Mouse (Mus musculus) WW6 (cell line): ENCODE results near the gene Glg1.
"Not testable (repeated sequence)": the region's sequence is repeated elsewhere in the genome, so short reads cannot be mapped to it uniquely, and the experiment has no call there.

Source experiments
- DNase-seq: peaks from one replicate; pipeline ENCODE4 v3.0.0-alpha.2; 2013; ENCODE audit warnings: low read depth, low spot score

Glg1 gene

GRCm38 (mm10) chr8:111252487-111253112 lies 6.4 kb downstream of the Glg1 start:
- no peak for DNase-seq

DNA sequence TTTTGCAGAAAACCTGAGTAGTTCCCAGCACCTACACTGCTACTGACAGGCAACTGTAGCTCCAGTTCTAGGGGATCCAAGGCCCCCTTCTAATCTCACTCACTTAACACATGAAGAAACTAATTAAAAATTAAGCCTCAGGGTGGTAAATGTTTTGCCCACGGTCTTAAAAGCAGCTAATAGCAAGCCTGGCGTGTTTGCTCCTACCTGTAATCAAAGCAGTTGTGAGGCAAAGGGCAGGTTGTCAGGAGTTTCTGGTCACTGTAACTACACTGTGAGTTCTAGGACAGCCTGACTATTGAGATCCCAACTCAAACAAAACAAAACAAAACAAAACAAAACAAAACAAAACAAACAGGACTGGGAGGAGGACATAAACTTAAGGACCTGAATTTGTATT lies 8.9 kb downstream of the Glg1 start:
- DNase-seq, result no peak

- DNase-seq, result no peak
Observed at GRCm38 (mm10) chr8:111248136-111248535, 10.9 kb downstream of the Glg1 start.

DNA sequence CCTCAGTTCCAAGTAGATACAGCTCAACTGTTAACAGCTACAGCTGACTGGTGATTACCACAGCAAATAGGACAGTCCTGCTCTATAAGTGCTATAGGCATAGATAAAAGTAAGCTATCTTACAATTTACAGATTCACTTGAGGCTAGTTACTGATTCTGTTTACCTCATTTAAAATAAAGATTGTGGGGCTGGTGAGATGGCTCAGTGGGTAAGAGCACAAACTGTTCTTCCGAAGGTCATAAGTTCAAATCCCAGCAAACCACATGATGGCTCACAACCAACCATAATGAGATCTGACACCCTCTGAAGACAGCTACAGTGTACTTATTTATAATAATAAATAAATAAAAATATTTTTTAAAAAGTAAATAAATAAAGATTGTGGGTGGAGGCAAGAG lies 12.2 kb downstream of the Glg1 start:
- not testable (repeated sequence) for DNase-seq

- no peak for DNase-seq
Observed at GRCm38 (mm10) chr8:111246287-111246830, 12.7 kb downstream of the Glg1 start.

GRCm38 (mm10) chr8:111237301-111237700 lies 21.7 kb downstream of the Glg1 start:
- DNase-seq, result no peak

DNA sequence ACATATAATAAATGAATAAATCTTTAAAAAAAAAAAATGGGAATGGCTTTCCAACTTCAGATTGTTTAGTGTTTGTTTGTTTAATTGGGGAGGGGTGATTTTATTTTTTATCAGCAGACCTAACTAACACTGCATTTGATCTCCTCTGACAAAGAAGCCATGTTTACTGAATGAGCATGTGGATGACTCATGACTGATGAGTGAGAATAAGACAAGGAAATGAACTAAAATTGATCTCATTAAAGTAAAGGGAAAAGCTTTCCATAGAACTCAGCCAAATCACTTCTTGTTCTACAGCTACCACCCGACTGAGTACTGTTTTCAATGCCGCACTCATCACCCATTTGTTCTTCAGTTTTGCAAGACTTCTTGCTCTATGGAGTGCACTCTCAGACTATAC lies 25.3 kb downstream of the Glg1 start:
- no peak for DNase-seq

DNA sequence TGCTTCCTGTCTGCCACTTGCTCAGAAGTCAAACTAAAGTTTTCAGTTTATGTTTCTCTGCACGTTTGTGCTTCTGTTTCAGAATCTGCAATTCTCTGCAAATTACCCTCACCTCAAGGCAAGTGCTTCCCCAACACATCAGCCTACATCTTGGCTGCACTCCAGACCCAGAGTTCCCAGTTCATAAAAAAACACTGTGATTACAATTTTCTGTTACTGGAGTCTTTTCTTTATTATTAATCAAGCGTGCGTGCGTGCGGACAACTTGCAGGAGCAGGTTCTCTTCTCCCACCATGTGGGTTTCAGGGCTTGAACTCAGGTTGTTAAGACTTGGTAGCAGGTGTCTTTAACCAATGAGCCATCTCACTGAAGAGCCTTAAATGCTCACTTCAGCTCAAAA lies 34.9 kb downstream of the Glg1 start:
- DNase-seq, result no peak

DNA sequence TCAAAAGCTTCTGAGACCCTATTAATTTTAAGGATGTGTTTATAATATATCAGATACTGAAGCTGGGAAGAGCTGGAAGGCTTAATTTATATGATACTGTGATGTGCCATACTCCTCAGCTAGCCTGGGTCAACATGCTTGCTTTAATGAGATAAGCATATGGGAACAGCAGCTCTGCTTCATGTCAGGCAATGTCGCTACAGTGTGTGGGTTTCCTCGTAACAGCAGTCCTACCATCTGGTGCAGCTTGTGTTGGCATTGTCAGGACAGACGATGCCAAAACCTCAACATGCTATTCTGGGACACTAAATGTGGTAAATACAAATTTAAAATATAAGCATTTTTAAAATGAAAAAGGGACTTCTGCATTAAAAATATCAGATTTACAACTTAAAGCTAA lies 40.9 kb downstream of the Glg1 start:
- DNase-seq, result no peak

GRCm38 (mm10) chr8:111213406-111213805 lies 45.6 kb downstream of the Glg1 start:
- no peak for DNase-seq

- no peak for DNase-seq
Observed at GRCm38 (mm10) chr8:111211180-111211579, 47.8 kb downstream of the Glg1 start.

DNA sequence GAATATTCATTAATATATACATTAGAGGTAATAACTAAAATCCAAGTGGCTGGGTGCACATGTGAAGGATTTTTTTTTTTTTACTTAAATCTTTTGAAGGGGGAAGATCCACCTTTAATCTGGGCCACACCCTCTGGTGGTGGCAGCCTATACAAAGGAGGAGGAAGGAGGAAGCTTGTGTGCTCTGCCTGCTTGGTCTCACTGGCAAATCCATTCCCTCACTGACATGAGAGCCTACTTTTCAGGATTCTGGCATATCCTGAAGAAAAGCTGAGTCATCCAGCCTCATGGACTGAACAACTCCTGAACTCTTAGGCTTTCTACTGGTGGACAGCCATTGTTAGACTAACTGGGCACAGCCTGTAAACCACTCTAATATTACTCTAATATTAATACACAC lies 49.1 kb downstream of the Glg1 start:
- DNase-seq, result no peak

DNA sequence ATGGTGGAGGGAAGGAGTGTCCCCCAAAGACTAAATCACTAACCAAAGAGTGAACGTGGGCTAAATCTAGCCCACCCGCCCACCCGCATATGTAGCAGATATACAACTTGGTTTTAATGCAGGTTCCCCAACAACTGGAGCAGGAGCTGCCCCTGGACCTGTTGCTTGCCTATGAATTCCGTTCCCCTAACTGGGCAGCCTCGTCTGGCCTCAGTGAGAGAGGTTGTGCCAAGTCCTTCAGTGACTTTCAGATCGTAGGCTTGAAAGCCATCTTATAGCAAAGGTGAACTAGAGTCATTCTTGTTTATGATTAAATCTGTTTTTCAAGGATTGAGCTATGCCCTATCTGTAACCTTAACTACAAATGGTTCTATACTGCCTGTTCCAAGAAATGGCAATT lies 52.7 kb downstream of the Glg1 start:
- no peak for DNase-seq

- DNase-seq, result no peak
Observed at GRCm38 (mm10) chr8:111205033-111205432, 54.0 kb downstream of the Glg1 start.

DNA sequence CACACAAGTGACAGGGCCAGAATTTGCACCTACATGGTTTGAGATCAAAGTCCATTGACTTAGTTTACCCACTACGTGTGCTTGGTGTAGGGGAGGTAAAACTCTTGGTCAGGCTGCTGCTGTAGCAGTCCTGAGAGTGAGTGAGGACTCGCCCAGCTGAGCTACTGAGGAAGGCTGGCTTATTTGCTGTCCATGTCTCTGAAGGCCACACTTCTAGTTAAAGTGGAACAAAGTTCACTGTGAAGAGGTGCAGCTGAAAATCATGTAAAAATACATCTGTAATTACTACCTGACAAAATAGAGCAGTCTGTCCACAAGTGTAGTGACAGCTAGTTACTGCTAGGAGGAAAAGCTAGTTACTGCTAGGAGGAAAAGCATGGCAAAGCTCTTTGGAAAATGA lies 55.7 kb downstream of the Glg1 start:
- DNase-seq, result no peak

GRCm38 (mm10) chr8:111197966-111198365 lies 61.0 kb downstream of the Glg1 start:
- DNase-seq, result no peak

DNA sequence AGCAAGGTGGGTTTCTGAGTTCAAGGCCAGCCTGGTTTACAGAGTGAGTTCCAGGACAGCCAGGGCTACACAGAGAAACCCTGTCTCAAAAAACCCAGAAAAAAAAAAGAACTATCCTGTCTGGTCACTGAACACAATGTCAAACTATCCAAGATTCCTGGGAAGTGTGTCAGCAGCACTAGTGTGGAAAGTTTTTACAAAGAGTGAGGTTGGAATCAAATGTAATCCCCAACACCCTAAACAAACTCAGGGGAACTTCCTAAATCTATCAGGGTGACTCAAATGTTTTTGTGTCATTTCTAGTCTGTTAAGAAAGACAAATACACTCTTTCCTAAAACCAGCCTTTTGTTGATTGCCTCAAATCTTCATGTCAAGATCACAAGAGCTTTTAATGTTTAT lies 62.8 kb downstream of the Glg1 start:
- no peak for DNase-seq

DNA sequence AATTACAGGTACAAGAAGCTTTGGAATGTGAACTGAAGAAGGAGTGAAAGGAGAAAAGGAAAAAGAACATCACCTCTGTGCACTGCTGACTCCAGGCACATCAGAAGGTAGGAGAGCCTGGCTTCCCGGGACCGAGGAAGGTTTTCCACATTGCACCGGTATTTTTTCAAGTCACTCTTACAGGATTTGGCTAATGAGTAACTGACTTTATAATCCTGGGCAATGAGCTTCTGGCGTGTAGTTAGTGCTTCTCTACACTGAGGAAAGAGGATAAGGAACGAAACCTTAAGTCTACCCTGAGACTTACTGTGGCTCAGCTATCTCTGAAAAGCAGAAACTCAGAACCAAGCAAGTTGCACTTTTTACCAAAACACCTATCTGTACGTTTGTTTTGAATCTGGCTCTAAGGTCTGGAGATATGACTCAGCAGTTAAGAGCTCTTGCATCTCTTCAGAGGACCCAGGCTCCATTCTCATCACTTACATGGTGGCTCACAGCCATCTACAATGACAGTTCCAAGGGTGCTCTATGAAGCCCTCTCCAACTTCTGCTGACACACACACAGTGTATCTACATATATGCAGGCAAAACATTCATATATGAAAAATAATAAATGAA lies 70.3 kb downstream of the Glg1 start:
- no peak for DNase-seq

DNA sequence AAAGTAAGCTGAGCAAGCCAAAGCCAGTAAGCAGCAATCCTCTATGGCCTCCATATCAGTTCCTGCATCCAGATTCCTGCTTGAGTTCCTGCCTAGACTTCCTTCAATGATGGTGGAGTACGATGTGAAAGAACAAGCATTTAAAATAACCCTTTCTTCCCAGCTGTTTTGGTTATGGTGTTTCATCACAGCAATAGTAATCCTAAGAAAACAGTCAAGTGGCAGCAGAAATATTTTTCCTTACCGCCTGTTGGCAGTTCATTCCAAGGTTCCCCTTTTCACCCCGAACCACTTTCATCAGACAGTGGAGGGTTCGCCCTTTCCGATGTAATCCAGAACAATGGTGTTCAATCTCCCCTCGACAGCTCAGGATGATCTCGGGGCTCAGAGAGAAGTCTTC lies 71.5 kb downstream of the Glg1 start:
- DNase-seq, result no peak

GRCm38 (mm10) chr8:111185472-111185947 lies 73.5 kb downstream of the Glg1 start:
- no peak for DNase-seq

- no peak for DNase-seq
Observed at GRCm38 (mm10) chr8:111171661-111172060, 87.4 kb downstream of the Glg1 start.

DNA sequence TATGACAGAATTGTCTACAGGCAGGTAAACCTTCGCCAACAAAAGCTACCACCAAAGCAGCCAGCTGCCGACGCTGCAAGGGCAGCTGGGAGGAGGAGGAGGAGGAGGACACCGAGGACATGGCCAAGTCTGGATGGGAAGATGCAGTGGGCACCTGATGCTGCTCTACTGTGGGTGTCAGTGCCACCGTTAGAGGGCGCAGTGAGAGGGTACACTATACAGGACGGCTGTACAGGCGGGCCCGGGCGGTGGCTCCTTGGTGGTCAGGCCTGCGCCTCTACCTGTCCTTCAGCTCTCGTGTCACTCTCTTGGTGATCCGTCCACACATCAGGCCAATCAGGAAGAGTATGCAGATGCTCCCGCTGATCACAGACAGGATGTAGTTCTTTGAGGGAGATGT lies 101.4 kb downstream of the Glg1 start:
- DNase-seq, result peak; percentile 40

GRCm38 (mm10) chr8:111155721-111156436 lies 103.1 kb downstream of the Glg1 start:
- no peak for DNase-seq
